Mouse (Mus musculus): ENCODE results near the gene Olfr566.

DNA sequence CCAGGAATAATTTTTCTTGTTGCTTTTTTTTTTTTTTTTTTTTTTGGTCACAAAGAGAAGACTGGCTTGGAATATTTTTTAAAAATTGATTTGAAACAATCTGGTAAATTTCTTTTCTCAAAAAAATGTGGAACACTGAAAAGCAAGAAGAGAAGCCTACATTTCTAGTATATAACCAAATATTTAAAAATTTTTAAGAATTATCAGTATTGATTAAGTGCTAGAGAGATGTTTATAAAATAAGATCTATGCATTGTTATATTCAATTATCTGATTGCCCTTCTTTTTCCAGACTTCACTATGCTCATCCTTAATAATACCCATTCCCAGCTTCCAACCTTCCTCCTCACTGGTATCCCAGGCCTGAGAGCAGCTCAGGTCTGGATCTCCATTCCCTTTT lies 18.3 kb upstream of the Olfr566 start, which contains the start of gene Olfr568:
- TF ChIP-seq POLR2A (IDR thresholded peaks at IDR 0.05; ENCODE audit: low read depth, low read length) (no peak), CTCF (IDR thresholded peaks at IDR 0.05; ENCODE audit: extremely low read depth, insufficient read depth, insufficient read length, insufficient replicate concordance) (no peak)
